Mouse (Mus musculus): ENCODE measurements around the gene Brd4.

Gene Brd4

DNA sequence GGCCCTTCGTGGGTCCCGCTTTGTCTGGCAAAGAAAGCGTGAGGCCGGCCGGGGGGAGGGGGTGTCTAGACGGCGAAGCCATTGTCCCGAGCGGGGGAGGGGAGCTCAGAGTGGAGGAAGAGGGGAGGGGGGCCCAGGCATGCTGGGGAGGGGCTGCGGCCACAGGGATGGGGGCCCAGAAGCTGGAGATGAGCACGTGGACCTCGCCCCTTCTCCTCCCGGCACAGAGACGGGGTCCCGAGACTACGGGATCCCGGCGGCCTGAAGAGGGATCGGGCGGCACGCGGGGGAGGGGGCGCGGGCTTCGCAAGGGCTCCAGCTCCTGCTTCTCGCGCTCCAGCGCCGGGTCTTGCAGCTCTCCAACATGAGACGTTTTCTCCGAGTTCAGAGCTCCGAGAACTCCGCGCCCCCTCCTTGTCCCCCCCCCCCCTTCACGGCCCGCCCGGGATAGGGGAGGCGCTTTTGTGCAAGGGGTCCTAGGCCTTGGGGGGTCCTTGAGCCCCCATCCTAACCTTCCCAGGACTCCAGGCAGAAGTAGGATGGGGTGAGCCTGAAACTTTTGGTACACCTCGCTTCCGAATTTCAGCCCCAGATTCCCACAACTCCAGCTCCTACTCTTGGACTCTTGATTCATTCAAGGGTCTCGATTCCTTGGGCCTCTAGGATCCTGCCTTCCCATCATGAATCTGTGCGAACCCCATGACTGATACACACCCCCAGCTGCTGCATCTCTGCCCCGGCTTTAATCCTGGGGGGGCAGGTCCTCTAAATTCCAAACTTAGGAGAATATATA lies 118.5 kb downstream of the Brd4 start:
- peak; percentile 34 to 71 for DNase-seq

DNA sequence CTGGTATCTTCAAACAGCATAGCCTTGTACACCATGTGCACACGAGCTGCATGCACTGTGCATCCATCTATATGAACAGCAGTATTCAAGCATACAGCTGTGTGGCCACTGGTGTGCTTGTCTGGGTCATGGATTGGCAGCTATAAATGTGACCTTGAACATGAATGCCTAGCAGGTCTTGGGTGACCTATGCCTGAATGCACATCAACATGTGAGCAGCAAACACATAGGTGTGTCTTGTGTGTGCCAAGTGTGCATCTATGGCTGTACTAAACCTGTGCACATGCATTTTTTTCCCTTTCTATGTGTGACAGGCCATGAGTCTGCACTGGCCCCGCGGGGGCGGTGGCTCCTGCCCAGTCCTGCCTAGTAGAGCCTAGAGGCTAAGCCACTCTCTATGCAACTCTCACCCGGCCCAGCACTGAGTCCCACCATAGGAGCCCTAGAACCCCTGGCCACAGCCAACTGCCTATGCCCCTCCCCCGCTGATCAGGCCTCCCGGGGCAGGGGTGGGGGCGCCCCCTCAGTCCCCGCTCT lies 119.2 kb downstream of the Brd4 start:
- DNase-seq: peak in 1 of 2 experiments; percentile 31

DNA sequence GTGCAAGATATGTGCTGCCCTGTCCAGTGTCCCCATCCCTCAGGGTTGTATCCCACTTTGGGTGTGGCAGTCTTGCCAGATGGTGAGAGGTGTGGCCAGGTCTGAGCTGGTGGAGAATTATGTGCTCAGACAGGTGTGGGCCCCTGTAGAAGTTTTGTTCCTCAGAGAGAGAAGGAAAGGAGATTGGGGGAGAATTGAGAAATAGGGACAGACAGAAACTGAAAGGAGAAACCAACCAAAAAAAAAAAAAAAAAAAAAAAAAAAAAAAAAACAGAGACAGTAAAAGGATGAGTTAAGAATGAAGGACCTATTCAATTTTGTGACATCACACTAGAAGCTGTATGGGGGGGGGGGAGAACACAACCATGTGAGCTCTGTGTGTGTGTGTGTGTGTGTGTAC lies 119.7 kb downstream of the Brd4 start:
- DNase-seq: no peak

DNA sequence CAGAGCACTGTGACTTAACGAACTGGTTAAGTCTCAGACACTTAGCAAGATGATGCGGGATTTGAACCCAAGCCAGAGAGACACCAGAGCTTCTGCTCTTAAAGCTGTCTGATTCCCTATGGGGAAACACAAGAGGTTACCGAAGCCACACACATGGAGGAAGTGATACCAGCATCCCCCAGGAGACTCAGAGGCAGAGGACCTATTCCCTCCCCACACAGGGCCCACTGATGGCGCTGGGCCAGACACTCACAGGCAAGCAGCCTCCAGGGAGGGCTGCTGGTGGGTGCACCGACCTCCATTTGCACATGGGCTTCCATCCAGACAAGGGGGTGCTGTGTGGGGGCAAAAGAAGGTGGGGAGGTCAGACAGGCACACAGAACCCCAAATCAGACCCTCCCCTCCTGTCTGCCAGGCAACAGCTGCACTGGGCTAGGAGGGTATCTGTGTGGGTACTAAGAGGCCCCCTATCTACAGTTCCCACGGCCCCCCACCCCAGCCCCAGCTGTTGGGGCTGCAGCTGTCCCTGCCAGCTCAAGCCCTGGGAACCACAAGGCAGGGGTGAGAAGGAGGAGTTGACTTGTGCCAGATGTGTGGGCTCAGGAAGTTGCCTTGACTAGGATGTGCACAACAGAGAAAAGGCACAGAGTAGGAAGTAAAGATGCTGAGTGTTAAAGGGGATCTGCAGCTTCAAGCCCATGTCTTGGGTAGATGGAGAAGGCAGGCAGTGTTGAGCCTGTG lies 120.4 kb downstream of the Brd4 start:
- peak in 1 of 2 experiments; percentile 15 for DNase-seq

DNA sequence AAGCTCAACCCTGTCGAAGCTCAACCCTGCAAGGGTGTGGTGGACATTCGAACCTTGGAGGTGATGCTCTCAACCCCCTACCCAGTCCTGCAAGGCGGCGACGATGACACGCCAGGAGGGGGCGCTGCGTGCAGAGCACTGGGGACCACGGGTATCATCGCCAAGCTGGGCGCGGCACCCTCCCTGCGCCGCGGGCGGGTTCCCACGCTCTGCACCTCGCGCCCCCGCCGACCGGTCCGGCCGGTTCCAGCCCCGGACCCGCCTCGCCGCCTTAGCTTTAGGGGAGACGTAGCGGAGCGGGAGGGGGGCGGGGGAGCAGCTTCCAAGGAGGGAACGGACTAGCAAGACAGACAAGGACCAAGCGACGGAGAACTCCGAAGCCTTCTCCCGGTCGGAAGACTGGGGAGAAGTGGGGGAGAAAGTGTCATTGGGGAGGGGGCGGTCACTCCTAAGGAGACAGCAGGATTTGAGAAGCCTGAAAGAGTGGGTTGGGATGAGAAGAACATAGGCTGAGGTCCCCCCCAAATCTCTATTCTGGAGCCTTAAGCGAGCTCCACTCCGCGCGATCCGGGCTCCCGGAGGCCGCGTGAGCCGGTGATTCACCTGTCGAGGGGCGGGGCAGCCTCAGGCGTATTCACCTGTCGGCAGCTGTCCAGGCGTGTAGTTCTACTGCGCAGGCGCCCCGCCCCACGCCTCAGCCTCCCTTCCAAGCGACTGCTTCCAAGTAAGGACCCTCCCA lies 122.2 kb downstream of the Brd4 start:
- peak; percentile 69 to 82 for DNase-seq

DNA sequence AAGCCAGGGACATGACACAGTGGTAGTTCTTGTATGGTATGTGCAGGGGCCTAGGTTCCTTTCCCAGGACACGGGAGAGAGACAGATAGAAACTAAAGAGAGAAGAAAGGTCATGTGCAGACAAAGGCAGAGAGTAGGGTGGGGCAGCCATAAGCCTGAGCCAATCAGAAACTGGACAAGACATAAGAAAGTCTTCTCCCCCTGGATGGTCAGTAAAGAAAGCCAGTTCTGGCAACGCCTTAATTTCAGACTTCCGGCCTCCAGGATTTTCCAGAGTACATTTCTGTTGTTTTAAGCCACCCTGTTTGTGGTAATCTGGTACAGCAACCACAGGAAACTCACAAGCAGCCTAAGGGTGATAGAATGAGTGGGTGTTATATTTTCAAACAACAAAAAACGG lies 123.6 kb downstream of the Brd4 start:
- no peak for DNase-seq

DNA sequence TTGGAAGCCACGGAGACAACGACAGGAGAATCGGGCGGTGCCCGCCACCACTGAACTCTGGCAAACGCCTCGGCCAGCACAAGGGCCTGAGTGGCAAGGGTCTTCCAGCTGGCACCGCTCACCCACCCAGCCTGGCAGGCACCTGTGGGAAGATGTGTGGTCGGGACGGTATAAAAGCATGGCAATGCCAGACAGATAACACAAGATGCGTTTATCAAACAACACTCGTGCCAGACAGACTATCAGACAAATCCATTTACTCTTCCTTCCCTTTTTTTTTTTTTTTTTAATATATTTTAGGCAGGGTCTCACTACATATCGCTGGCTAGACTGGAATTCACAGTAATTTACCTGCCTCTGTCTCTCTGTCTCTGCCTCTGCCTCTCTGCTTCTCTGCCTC lies 125.7 kb downstream of the Brd4 start:
- DNase-seq: no peak

DNA sequence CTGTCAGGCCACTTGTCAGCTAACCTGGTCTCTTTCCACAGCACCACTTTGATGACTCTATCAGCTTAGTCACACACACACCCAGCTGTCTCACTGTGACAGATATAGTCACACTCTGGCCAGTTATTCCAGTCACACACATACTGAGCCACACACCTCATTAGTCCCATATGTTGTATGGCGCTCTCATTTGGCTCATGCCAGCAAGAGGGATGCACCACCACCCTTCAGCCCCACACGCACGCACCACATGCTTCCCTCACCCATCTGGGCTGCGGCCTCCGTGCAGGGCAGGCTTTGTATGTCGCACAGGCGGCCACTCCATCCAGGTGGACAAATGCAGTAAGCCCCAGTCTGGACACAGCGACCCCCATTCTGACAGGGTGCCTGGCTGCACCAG lies 137.8 kb downstream of the Brd4 start:
- no peak for DNase-seq

All from kidney, postnatal 36 days (tissue).